Mouse (Mus musculus) heart, embryonic 13.5 days (tissue): ENCODE data around the gene Vmn2r16. TPM values are rescaled to one million over a fixed set of nuclear protein-coding genes. Genes with fewer than 3 reads are reported as not detected.

Experiments
- ATAC-seq: fragments of 200-750 bp; cut with Nextera tagmentation; 2 replicates; pipeline ENCODE4 v1.8.0; 2017; ENCODE audit warnings: moderate TSS enrichment; ENCODE audit not compliant: insufficient number of reproducible peaks, low FRiP score, low TSS enrichment; ENCODE audit errors: extremely low read depth
- H3K27ac ChIP-seq: fragments of 300-500 bp; sonication (generic); replicated peaks from 2 replicates; pipeline ENCODE4 v1.5.1; 2015; ENCODE audit warnings: moderate library complexity, mild to moderate bottlenecking, inconsistent platforms
- H3K27me3 ChIP-seq: fragments of 300-500 bp; sonication (generic); replicated peaks from 2 replicates; pipeline ENCODE4 v1.6.1; 2015; ENCODE audit warnings: mild to moderate bottlenecking, inconsistent platforms
- H3K36me3 ChIP-seq: fragments of 300-500 bp; sonication (generic); 2 replicates; pipeline ENCODE4 v1.6.1; 2015; ENCODE audit warnings: mild to moderate bottlenecking, inconsistent platforms
- H3K4me1 ChIP-seq: fragments of 300-500 bp; sonication (generic); 2 replicates; pipeline ENCODE4 v1.6.1; 2015; ENCODE audit warnings: inconsistent platforms
- H3K4me2 ChIP-seq: fragments of 300-500 bp; sonication (generic); 2 replicates; pipeline ENCODE4 v1.6.1; 2015; ENCODE audit warnings: inconsistent platforms, mild to moderate bottlenecking, moderate library complexity
- H3K4me3 ChIP-seq: fragments of 300-500 bp; sonication (generic); 2 replicates; pipeline ENCODE4 v1.5.1; 2015; ENCODE audit warnings: moderate library complexity, mild to moderate bottlenecking, inconsistent platforms
- H3K9ac ChIP-seq: fragments of 300-500 bp; sonication (generic); 2 replicates; pipeline ENCODE4 v1.6.1; 2015; ENCODE audit warnings: inconsistent platforms, mild to moderate bottlenecking, moderate library complexity
- H3K9me3 ChIP-seq: fragments of 300-500 bp; sonication (generic); 2 replicates; pipeline ENCODE4 v1.6.1; 2016; ENCODE audit warnings: inconsistent platforms
- WGBS: fragments of 180-500 bp; shearing (Covaris S2); methylation state at CpG from one replicate; pipeline ENCODE4 v1.1.7; 2015; ENCODE audit warnings: mixed read lengths; 5-methylcytosine and 5-hydroxymethylcytosine counted together
- polyA plus RNA-seq: library from polyadenylated mRNA; unstranded; fragments of >200 nt; fragmentation: Nextera tagmentation; extraction: Ambion mirVana; gene quantifications from 2 replicates; pipeline ENCODE4 v1.2.1, GENCODE M21; 2015

Gene Vmn2r16
- polyA plus RNA-seq = not detected in 2 replicates

- H3K36me3 ChIP-seq = no peaks in the 10 kb centered on the region
- H3K9ac ChIP-seq = no peak within 1 kb of the TSS
- H3K4me3 ChIP-seq = no peak within 1 kb of the TSS
- no peak for ATAC-seq
- no peak within 1 kb of the TSS for H3K27ac ChIP-seq
- H3K4me2 ChIP-seq = no peak within 1 kb of the TSS
- H3K9me3 ChIP-seq = peaks cover 23% of the 10 kb centered on the region
- H3K4me1 ChIP-seq = no peaks in the 10 kb centered on the region
- 41% methylated on average over 2 of the region's 2 CpGs for WGBS
- H3K27me3 ChIP-seq = no peaks in the 10 kb centered on the region
These were observed at the start of gene Vmn2r16 for GRCm38 (mm10) chr5:109329862-109330261. TSS of gene Vmn2r16 (plus strand) at chr5:109330162.

- no peaks in the 10 kb centered on the region for H3K27me3 ChIP-seq
- H3K9me3 ChIP-seq = peaks cover 7% of the 10 kb centered on the region
- 63% methylated on average over 3 of the region's 3 CpGs for WGBS
- ATAC-seq = no peak
- no peaks in the 10 kb centered on the region for H3K4me1 ChIP-seq
- no peak overlapping the region for H3K9ac ChIP-seq
- no peak overlapping the region for H3K4me2 ChIP-seq
- no peaks in the 10 kb centered on the region for H3K36me3 ChIP-seq
- no peak overlapping the region for H3K27ac ChIP-seq
- H3K4me3 ChIP-seq = no peak overlapping the region
These were observed 35.3 kb upstream of the Vmn2r16 start for GRCm38 (mm10) chr5:109294655-109295054.

GRCm38 (mm10) chr5:109297544-109297943 lies 32.4 kb upstream of the Vmn2r16 start, which contains the start of gene Vmn2r15:
TSS of gene Vmn2r15 (minus strand) at chr5:109297644.
- H3K4me3 ChIP-seq = no peak within 1 kb of the TSS
- H3K4me1 ChIP-seq = no peaks in the 10 kb centered on the region
- ATAC-seq = no peak
- no peak within 1 kb of the TSS for H3K27ac ChIP-seq
- H3K4me2 ChIP-seq = no peak within 1 kb of the TSS
- H3K27me3 ChIP-seq = no peaks in the 10 kb centered on the region
- WGBS = 38% methylated on average over 3 of the region's 3 CpGs
- no peak within 1 kb of the TSS for H3K9ac ChIP-seq
- H3K9me3 ChIP-seq = peaks cover 4% of the 10 kb centered on the region
- no peaks in the 10 kb centered on the region for H3K36me3 ChIP-seq

GRCm38 (mm10) chr5:109419388-109419787 lies 89.4 kb downstream of the Vmn2r16 start, which contains the start of gene Vmn2r17:
TSS of gene Vmn2r17 (plus strand) at chr5:109419688.
- H3K9ac ChIP-seq = no peak within 1 kb of the TSS
- no peaks in the 10 kb centered on the region for H3K27me3 ChIP-seq
- no peak within 1 kb of the TSS for H3K4me2 ChIP-seq
- H3K27ac ChIP-seq = no peak within 1 kb of the TSS
- peaks cover 28% of the 10 kb centered on the region for H3K9me3 ChIP-seq
- WGBS = 34% methylated on average over 2 of the region's 2 CpGs
- no peak within 1 kb of the TSS for H3K4me3 ChIP-seq
- H3K36me3 ChIP-seq = no peaks in the 10 kb centered on the region
- no peak for ATAC-seq
- no peaks in the 10 kb centered on the region for H3K4me1 ChIP-seq

Other genes starting within 250 kb of the Vmn2r16 start
- gene Vmn2r12, start 232.2 kb upstream of the Vmn2r16 start, polyA plus RNA-seq = not detected in 2 replicates
- not detected in 2 replicates for gene Vmn2r13, start 138.0 kb upstream of the Vmn2r16 start, polyA plus RNA-seq
- not detected in 2 replicates for gene Vmn2r14, start 105.5 kb upstream of the Vmn2r16 start, polyA plus RNA-seq
- gene Vmn2r15, start 32.5 kb upstream of the Vmn2r16 start, polyA plus RNA-seq = not detected in 2 replicates
- not detected in 2 replicates for gene Vmn2r17, start 89.5 kb downstream of the Vmn2r16 start, polyA plus RNA-seq
- gene Crlf2, start 228.8 kb downstream of the Vmn2r16 start, polyA plus RNA-seq = 9.1 and 9.6 TPM in 2 replicates